Mouse (Mus musculus) stomach, embryonic 16.5 days (tissue): ENCODE measurements around the gene Gfpt2. TPM values are rescaled to one million over a fixed set of nuclear protein-coding genes. Genes with fewer than 3 reads are reported as not detected.

Experiments used
- ATAC-seq: fragments of 200-750 bp; cut with Nextera tagmentation; 2 replicates; pipeline ENCODE4 v1.8.0; 2017; ENCODE audit warnings: moderate number of reproducible peaks, moderate TSS enrichment; ENCODE audit not compliant: insufficient read depth, low FRiP score
- H3K27ac ChIP-seq: fragments of 300-500 bp; sonication (generic); 2 replicates; pipeline ENCODE4 v1.5.1; 2014; ENCODE audit warnings: low read length
- H3K27me3 ChIP-seq: fragments of 300-500 bp; sonication (generic); 2 replicates; pipeline ENCODE4 v1.6.1; 2014; ENCODE audit warnings: low read length, control low read depth, mixed read lengths; ENCODE audit not compliant: control insufficient read depth, insufficient read depth
- H3K36me3 ChIP-seq: fragments of 300-500 bp; sonication (generic); 2 replicates; pipeline ENCODE4 v1.6.1; 2014; ENCODE audit warnings: low read length; ENCODE audit not compliant: control insufficient read depth, insufficient read depth
- H3K4me1 ChIP-seq: fragments of 300-500 bp; sonication (generic); 2 replicates; pipeline ENCODE4 v1.6.1; 2014; ENCODE audit warnings: low read length, control low read depth, mixed read lengths; ENCODE audit not compliant: control insufficient read depth, insufficient read depth
- H3K4me2 ChIP-seq: fragments of 300-500 bp; sonication (generic); 2 replicates; pipeline ENCODE4 v1.6.1; 2014; ENCODE audit warnings: low read depth, low read length, mixed read lengths
- H3K4me3 ChIP-seq: fragments of 300-500 bp; sonication (generic); replicated peaks from 2 replicates; pipeline ENCODE4 v1.5.1; 2014; ENCODE audit warnings: mild to moderate bottlenecking, low read length
- H3K9ac ChIP-seq: fragments of 300-500 bp; sonication (generic); 2 replicates; pipeline ENCODE4 v1.6.1; 2014; ENCODE audit warnings: low read length
- H3K9me3 ChIP-seq: fragments of 300-500 bp; sonication (generic); replicated peaks from 2 replicates; pipeline ENCODE4 v1.6.1; 2016; ENCODE audit warnings: low read length, control low read depth; ENCODE audit not compliant: control insufficient read depth
- WGBS: fragments of 180-500 bp; shearing (Covaris S2); extraction: QIAGEN DNeasy Blood & Tissue Kit; methylation state at CpG from one replicate; pipeline ENCODE4 v1.1.7; 2014; 5-methylcytosine and 5-hydroxymethylcytosine counted together
- microRNA-seq: library from miRNA; unstranded; fragments of <30 nt; microRNA quantifications from one replicate; pipeline ENCODE4, GENCODE M21; 2016
- polyA plus RNA-seq: library from polyadenylated mRNA; unstranded; fragments of >200 nt; fragmentation: Nextera tagmentation; extraction: Ambion mirVana; gene quantifications from 2 replicates; pipeline ENCODE4 v1.2.1, GENCODE M21; 2015

The Gfpt2 gene
- polyA plus RNA-seq, 1 experiment from 2014 or later: 9.4 TPM

- 89% methylated on average over 3 of the region's 3 CpGs for WGBS
- peaks cover 6% of the 10 kb centered on the region; the same call in 1 of the 2 replicates for H3K36me3 ChIP-seq
- no peak overlapping the region for H3K27ac ChIP-seq
- H3K9ac ChIP-seq: no peak overlapping the region
- ATAC-seq: no peak
- H3K9me3 ChIP-seq: no peaks in the 10 kb centered on the region
- H3K4me1 ChIP-seq: 0 out of 2 replicates have a peak, but pooled peaks cover 3% of the 10 kb centered on the region
- no peak overlapping the region for H3K4me2 ChIP-seq
- H3K27me3 ChIP-seq: no peaks in the 10 kb centered on the region
- H3K4me3 ChIP-seq: no peak overlapping the region
These were observed 89.4 kb downstream of the Gfpt2 start for GRCm38 (mm10) chr11:49883394-49883793.

Small RNA genes within 50 kb of the gene (microRNA-seq; reads per million reads assigned to microRNA genes)
- not detected for gene Gm23813

Other genes with a start within 250 kb of the Gfpt2 start
- gene Olfr1380, start 237.3 kb upstream of the Gfpt2 start, polyA plus RNA-seq: not detected in 2 replicates
- 5.5 and 5.8 TPM in 2 replicates for gene Flt4, start 184.9 kb upstream of the Gfpt2 start, polyA plus RNA-seq
- not detected in 2 replicates for gene Scgb3a1, start 130.6 kb upstream of the Gfpt2 start, polyA plus RNA-seq
- 30.9 and 33.7 TPM in 2 replicates for gene Cnot6, start 81.5 kb upstream of the Gfpt2 start, polyA plus RNA-seq
- 26.5 and 31.1 TPM in 2 replicates for gene Mapk9, start 52.6 kb downstream of the Gfpt2 start, polyA plus RNA-seq
- gene Rasgef1c, start 107.7 kb downstream of the Gfpt2 start, polyA plus RNA-seq: 0.40 and 0.50 TPM in 2 replicates
- gene Rnf130, start 231.2 kb downstream of the Gfpt2 start, polyA plus RNA-seq: 18.9 and 21.3 TPM in 2 replicates